Mouse (Mus musculus): ENCODE measurements around the gene Nop16.

GRCm38 (mm10) chr13:54575489-54575888, 14.4 kb downstream of the Nop16 start:
- TF ChIP-seq EP300 (IDR thresholded peaks at IDR 0.05; ENCODE audit: low read depth): no peak
- TF ChIP-seq CTCF (IDR thresholded peaks at IDR 0.05; ENCODE audit: low read depth): no peak

All from liver, postnatal 0 days (tissue).